Comparison of ENCODE assay signal across 13 mouse cellular contexts in the genomic region with DNA sequence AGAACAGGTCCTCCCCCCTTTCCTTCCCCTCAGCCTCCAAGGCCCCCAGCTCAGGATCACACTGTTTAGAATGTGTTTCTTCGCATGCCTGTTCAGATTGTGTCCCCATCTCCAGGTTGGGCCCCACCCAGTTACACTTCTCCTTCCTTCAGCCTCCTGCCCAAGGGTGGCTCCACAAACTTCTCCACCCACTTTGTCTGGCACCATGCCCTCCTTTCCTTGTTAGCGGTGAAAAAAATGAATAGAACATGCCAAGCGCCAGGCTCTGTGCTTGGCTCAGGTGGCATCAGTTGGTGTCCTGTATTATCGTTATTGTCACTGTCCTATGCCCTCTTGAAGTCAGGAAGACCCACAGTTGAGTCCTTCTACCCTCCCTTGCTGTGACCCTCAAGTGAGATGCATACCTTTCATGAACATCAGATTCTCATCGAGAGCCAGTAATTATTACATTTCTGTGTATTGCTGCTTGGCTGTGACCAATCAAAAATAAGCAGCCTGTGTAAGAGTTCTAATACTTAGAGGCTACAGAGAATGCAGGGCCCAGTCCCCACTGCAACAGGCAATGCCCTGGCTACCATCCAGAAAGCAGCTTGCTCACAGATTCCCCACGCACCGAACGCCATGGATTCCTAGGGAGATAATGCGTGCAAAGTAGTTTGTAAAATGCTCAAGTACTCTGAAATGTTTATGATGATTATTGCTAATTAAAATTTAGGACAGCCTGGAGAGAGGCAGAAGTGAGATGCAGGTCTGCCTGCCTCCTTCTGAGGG. TPM values are rescaled to one million over a fixed set of nuclear protein-coding genes. Genes with fewer than 3 reads are reported as not detected.
"Had no signal": no experiment of that assay in that cellular context is flagged by ENCODE, and none has a peak within 500 bp of the region (broad histone marks: within the 10 kb centered on the region; RNA-seq: fewer than 3 reads in every experiment).

No protein-coding gene starts in this region.

- H3K27ac ChIP-seq: limb, embryonic 12.5 days; liver, embryonic 13.5 days; lung, embryonic 15.5 days; midbrain, embryonic 12.5 days; stomach, postnatal 0 days had no signal

- H3K9me3 ChIP-seq: liver, embryonic 13.5 days; lung, embryonic 15.5 days; midbrain, embryonic 12.5 days had no signal

- H3K27me3 ChIP-seq: liver, embryonic 13.5 days; lung, embryonic 15.5 days; midbrain, embryonic 12.5 days had no signal

- H3K4me1 ChIP-seq: liver, embryonic 13.5 days; lung, embryonic 15.5 days; midbrain, embryonic 12.5 days had no signal

- H3K4me2 ChIP-seq: limb, embryonic 12.5 days; liver, embryonic 13.5 days; lung, embryonic 15.5 days; midbrain, embryonic 12.5 days had no signal

- H3K4me3 ChIP-seq: limb, embryonic 12.5 days; liver, embryonic 13.5 days; lung, embryonic 15.5 days; midbrain, embryonic 12.5 days had no signal

- H3K9ac ChIP-seq: limb, embryonic 12.5 days; liver, embryonic 13.5 days; liver, postnatal 0 days; lung, embryonic 15.5 days; midbrain, embryonic 12.5 days had no signal

- ATAC-seq: intestine, embryonic 16.5 days; liver, postnatal 0 days; midbrain, embryonic 16.5 days had no signal

- H3K36me3 ChIP-seq: limb, embryonic 12.5 days; liver, embryonic 13.5 days; lung, embryonic 15.5 days; midbrain, embryonic 12.5 days had no signal

- DNase-seq: kidney, adult 8-10 months; kidney, postnatal 25 days; liver; liver, embryonic 13.5 days; liver, postnatal 0 days; thymus, postnatal 4 days had no signal

RNA-seq across cellular contexts. Expression of gene Crmp1, which starts 28.6 kb away (rescaled TPM):
- total RNA-seq: megakaryocyte-erythroid progenitor cell, adult 5-6 weeks had no signal
